Mouse (Mus musculus) hindbrain, embryonic 12.5 days (tissue): ENCODE results near the gene Med29. TPM values are rescaled to one million over a fixed set of nuclear protein-coding genes. Genes with fewer than 3 reads are reported as not detected.

Experiments
- ATAC-seq: fragments of 200-750 bp; cut with Nextera tagmentation; 2 replicates; pipeline ENCODE4 v1.8.0; 2017; ENCODE audit warnings: moderate TSS enrichment; ENCODE audit not compliant: low FRiP score
- H3K27ac ChIP-seq: fragments of 300-500 bp; sonication (generic); 2 replicates; pipeline ENCODE4 v1.5.1; 2016; ENCODE audit warnings: mild to moderate bottlenecking
- H3K27me3 ChIP-seq: fragments of 300-500 bp; sonication (generic); 2 replicates; pipeline ENCODE4 v1.6.1; 2016; ENCODE audit warnings: mild to moderate bottlenecking
- H3K36me3 ChIP-seq: fragments of 300-500 bp; sonication (generic); 2 replicates; pipeline ENCODE4 v1.6.1; 2016; ENCODE audit warnings: mild to moderate bottlenecking
- H3K4me1 ChIP-seq: fragments of 300-500 bp; sonication (generic); 2 replicates; pipeline ENCODE4 v1.6.1; 2016
- H3K4me2 ChIP-seq: fragments of 300-500 bp; sonication (generic); replicated peaks from 2 replicates; pipeline ENCODE4 v1.6.1; 2016; ENCODE audit warnings: mild to moderate bottlenecking
- H3K4me3 ChIP-seq: fragments of 300-500 bp; sonication (generic); 2 replicates; pipeline ENCODE4 v1.5.1; 2016; ENCODE audit warnings: mild to moderate bottlenecking
- H3K9ac ChIP-seq: fragments of 300-500 bp; sonication (generic); 2 replicates; pipeline ENCODE4 v1.6.1; 2016; ENCODE audit warnings: mild to moderate bottlenecking, moderate library complexity
- H3K9me3 ChIP-seq: fragments of 300-500 bp; sonication (generic); replicated peaks from 2 replicates; pipeline ENCODE4 v1.6.1; 2016; ENCODE audit warnings: mild to moderate bottlenecking
- WGBS: fragments of 180-500 bp; shearing (Covaris S2); methylation state at CpG from one replicate; pipeline ENCODE4 v1.1.7; 2016; 5-methylcytosine and 5-hydroxymethylcytosine counted together
- polyA plus RNA-seq: library from polyadenylated mRNA; unstranded; fragments of >200 nt; fragmentation: Nextera tagmentation; extraction: Ambion mirVana; gene quantifications from 2 replicates; pipeline ENCODE4 v1.2.1, GENCODE M21; 2016

The Med29 gene
- polyA plus RNA-seq, 1 experiment from 2014 or later = 42.2 TPM

DNA sequence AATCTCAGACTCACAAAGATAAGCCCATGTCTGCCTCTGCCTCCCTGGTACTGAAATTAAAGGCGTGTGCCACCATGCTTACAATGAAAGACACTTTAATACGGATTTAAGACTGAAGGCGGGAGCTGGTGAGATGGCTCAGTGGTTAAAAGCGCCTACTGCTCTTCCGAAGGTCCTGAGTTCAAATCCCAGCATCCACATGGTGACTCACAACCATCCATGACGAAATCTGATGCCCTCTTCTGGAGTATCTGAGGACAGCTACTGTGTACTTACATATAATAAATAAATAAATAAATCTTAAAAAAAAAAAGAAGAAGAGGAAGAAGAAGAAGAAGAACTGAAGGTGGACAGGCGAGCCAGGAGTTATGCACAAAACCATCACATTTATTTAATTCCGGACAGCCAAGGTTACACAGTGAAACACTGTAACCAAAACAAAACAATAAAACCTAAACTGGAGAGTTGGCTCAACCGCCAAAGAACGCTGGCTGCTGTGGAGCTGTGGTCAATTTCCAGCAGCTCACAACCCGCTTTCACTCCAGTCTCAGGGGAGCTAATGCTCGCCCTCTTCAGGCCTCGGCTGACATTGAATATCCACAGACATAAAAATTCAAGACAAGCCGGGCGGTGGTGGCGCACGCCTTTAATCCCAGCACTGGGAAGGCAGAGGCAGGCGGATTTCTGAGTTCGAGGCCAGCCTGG lies 53.1 kb downstream of the Med29 start:
- Histone ChIP-seq H3K4me2 (peak overlapping the region; percentile 76), H3K9ac (no peak overlapping the region), H3K27ac (peak overlapping the region; percentile 86; the same call in 1 of the 2 replicates), H3K4me3 (peak overlapping the region; percentile 90), H3K27me3 (no peaks in the 10 kb centered on the region), H3K9me3 (no peaks in the 10 kb centered on the region), H3K36me3 (no peaks in the 10 kb centered on the region), H3K4me1 (peaks cover 17% of the 10 kb centered on the region)
- 78% methylated on average over 19 of the region's 19 CpGs for WGBS
- no peak for ATAC-seq

DNA sequence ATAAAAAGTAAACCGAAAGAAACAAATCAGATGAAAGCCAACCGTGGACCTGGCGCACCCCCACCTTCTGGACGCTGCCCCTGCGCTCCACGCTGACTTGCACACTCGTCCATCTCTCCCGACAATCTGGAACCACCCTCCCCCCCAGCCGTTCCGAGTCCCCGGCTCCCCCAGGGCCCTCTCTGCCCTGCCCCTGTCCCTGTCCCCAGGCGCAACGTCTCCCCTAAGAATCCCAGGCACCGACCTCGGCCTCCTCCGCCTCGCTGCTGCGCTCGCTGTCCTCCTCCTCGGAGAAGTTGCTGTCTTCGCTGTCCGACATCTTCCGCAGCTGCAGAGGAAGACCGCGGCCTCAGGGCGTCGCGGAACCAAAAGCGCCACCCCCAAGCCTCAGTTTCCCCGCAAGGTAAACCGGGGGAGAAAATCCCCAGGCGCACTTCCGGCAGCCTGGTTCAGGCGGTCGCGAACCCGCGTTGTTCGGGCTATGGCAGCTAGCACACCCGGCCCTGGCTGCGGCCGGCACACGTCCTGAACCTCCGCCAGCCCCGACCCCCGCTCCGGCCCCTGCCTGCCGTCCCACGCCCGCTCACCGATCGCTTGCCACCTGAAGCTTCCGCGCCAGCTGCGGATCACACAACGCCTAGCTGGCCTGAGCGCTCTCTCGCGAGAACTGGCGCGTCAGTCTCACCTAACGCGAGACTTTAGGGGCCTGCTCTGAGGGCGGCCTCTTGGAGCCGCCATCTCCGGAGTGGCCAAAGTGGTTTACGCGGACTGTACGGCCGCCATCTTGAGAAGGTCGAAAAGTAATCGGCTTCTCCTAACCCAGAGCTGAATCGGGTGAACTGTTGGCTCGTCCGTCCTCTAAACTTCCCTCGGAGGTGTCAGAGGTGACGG lies 54.2 kb downstream of the Med29 start, which contains the start of gene Supt5:
Gene Supt5 (minus strand): TSS at position 639 of the 891 bp plus-strand sequence.
- 0 out of 2 replicates have a peak, but pooled peaks cover 3% of the 10 kb centered on the region for H3K36me3 ChIP-seq
- peak within 1 kb of the TSS; percentile 90 for H3K4me3 ChIP-seq
- peak within 1 kb of the TSS; percentile 86 for H3K27ac ChIP-seq
- under 1% methylated on average over 74 of the region's 77 CpGs for WGBS
- peak; percentile 98 for ATAC-seq
- peak within 1 kb of the TSS; percentile 76 for H3K4me2 ChIP-seq
- peak within 1 kb of the TSS; percentile 95 for H3K9ac ChIP-seq
- H3K4me1 ChIP-seq = peaks cover 17% of the 10 kb centered on the region
- no peaks in the 10 kb centered on the region for H3K27me3 ChIP-seq
- H3K9me3 ChIP-seq = no peaks in the 10 kb centered on the region

Other genes starting within 250 kb of the Med29 start
- 115 and 120 TPM in 2 replicates for gene Fbl, start 223.0 kb downstream of the Med29 start, polyA plus RNA-seq
- gene Dyrk1b, start 213.2 kb downstream of the Med29 start, polyA plus RNA-seq = 21.5 and 21.7 TPM in 2 replicates
- 19.3 and 20.0 TPM in 2 replicates for gene Eid2, start 124.8 kb downstream of the Med29 start, polyA plus RNA-seq
- gene Eid2b, start 115.0 kb downstream of the Med29 start, polyA plus RNA-seq = 26.7 and 28.4 TPM in 2 replicates
- gene Selenov, start 101.5 kb downstream of the Med29 start, polyA plus RNA-seq = 0.34 and 0.82 TPM in 2 replicates
- gene Dll3, start 90.5 kb downstream of the Med29 start, polyA plus RNA-seq = 56.6 and 58.9 TPM in 2 replicates
- gene Timm50, start 80.6 kb downstream of the Med29 start, polyA plus RNA-seq = 142 and 160 TPM in 2 replicates
- gene Supt5, start 54.0 kb downstream of the Med29 start, polyA plus RNA-seq = 105 and 112 TPM in 2 replicates
- 514 and 573 TPM in 2 replicates for gene Rps16, start 42.1 kb downstream of the Med29 start, polyA plus RNA-seq
- 71.7 and 74.9 TPM in 2 replicates for gene Plekhg2, start 20.1 kb downstream of the Med29 start, polyA plus RNA-seq
- gene Zfp36, start 12.5 kb downstream of the Med29 start, polyA plus RNA-seq = 6.3 and 7.3 TPM in 2 replicates
- 83.9 and 85.9 TPM in 2 replicates for gene Paf1, start 243 bp upstream of the Med29 start, polyA plus RNA-seq
- 5.9 and 6.5 TPM in 2 replicates for gene Gmfg, start 44.7 kb upstream of the Med29 start, polyA plus RNA-seq
- 14.0 and 15.9 TPM in 2 replicates for gene Lrfn1, start 59.3 kb upstream of the Med29 start, polyA plus RNA-seq
- not detected in 2 replicates for gene Ifnl2, start 117.7 kb upstream of the Med29 start, polyA plus RNA-seq
- gene Ifnl3, start 130.1 kb upstream of the Med29 start, polyA plus RNA-seq = not detected in 2 replicates
- gene Sycn, start 148.2 kb upstream of the Med29 start, polyA plus RNA-seq = not detected in 2 replicates
- not detected in 2 replicates for gene Nccrp1, start 154.5 kb upstream of the Med29 start, polyA plus RNA-seq
- 35.6 and 38.6 TPM in 2 replicates for gene Samd4b, start 205.4 kb upstream of the Med29 start, polyA plus RNA-seq
- gene Pak4, start 205.5 kb upstream of the Med29 start, polyA plus RNA-seq = 31.8 and 34.3 TPM in 2 replicates
- 0.12 TPM in 1 of 2 replicates, not detected in the other for gene Acp7, start 238.6 kb upstream of the Med29 start, polyA plus RNA-seq